Mouse (Mus musculus) A20 (cell line): ENCODE data around the gene Rapgef4.

Experiments
- DNase-seq: peaks from one replicate; pipeline ENCODE4 v3.0.0-alpha.2; 2011; ENCODE audit warnings: low read depth, low spot score

The Rapgef4 gene

GRCm38 (mm10) chr2:71982868-71983597, 2.0 kb downstream of the Rapgef4 start:
- DNase-seq = peak; percentile 9

DNA sequence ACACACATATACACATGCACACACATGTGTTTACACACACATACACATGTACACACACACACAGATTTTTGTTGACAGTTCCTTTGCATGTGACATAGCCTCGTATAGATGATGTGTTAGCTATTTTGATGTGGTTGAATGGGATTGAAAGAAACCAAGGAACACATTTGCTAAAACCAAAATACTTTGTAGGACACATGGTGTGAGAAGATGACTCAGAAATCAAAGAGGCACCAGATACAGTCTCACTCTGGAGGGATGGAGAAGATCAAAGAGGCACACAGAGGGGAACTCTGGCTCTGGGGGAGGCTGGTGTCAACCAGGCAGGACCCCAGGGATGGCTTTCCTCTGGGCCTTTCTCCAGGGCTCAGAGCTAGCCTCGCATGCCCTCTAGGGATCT, 4.7 kb downstream of the Rapgef4 start:
- no peak for DNase-seq

GRCm38 (mm10) chr2:71986276-71986848, 5.3 kb downstream of the Rapgef4 start:
- DNase-seq = no peak

- DNase-seq = no peak
Measured at GRCm38 (mm10) chr2:71988572-71988971, 7.5 kb downstream of the Rapgef4 start.

- no peak for DNase-seq
Measured at GRCm38 (mm10) chr2:71992129-71992528, 11.1 kb downstream of the Rapgef4 start.

DNA sequence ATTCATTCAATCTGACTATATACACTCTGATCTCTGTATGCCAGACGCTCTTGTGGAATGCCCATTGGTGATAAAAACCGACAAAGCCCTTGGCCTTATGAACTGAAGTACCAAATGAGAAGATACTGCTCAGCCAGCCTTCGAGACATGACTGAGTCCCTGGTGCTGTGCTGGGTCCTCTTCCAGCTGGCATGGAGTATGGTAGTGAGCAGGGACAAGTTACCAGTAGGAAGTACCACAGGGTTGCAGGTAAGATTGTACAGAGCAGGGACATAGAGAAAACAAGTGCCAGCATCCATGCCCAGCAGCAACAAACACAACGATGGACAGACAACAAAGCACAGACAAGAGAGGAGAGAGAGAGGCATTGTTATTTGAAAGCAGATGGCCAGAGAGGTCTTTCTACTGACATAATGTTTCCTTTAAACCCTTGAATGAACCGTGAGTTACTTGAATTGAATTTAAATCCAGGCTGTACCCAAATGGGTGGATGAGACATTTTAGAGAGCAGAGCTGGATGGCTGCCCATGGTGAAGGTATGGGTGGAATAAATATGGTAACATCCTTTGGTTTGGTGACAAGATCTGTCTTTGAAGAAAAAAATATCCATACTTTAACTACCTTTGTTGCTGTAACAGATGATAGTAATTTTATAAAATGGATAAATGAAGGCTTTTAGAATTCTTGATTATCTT, 12.8 kb downstream of the Rapgef4 start:
- DNase-seq = no peak

- no peak for DNase-seq
Measured at GRCm38 (mm10) chr2:71998531-71998930, 17.5 kb downstream of the Rapgef4 start.

GRCm38 (mm10) chr2:72000102-72000501, 19.1 kb downstream of the Rapgef4 start:
- no peak for DNase-seq

DNA sequence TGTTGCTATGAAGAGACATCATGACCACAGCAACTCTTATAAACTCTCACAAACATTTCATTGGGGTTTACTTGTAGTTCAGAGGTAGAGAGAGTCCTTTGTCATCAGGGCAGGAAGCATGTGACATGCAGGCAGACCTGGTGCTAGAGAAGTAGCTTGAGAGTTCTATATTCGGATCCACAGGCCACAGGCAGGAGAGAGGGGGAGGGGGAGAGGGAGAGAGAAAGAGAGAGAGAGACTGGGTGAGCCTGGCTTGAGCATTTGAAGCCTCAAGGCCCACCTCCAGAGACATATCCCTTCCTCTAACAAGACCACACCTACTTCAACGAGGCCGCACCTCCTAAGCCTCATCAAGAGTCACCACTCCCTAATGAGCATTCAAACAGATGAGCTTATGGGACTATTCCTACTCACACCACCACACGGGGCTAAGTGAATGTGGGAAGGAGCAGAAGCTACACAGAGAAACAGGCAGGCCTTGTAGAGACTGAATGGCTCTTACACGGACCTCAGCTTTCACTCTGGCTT, 21.9 kb downstream of the Rapgef4 start:
- no peak for DNase-seq

DNA sequence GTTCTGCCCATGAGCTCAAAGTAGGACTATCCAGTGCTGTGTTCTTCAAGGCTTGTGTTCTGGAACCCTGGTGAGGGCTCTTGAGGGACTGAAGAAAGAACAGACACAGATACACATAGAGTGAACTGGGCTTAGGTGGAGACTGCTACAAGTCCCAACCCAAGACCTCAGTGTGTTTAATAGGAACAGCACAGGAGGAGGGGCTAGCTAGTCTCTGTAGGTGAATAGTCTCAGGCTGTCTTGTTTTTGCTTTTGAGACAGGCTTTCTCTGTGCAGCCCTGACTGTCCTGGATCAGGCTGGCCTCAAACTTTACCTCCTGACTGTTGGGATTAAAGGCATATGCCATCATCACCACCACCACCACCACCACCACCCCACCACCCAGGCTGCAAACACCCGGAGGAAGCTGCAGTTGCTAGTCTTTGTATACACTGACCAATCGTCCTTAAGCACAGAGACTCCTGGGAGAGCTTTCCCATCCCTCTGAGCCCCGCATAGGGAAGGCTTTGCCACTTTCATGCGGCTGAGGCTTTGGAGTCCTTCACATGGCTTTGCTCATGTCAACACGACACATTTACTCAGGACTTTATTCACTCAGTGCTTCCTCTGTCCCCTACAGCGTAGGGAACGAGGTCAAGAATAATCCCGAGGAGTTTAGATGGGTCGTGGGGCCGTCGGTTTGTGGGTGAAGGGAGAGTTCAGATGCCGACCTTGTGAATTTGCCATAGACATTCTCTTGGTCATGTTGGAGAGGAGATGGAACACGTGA, 22.9 kb downstream of the Rapgef4 start:
- no peak for DNase-seq

DNA sequence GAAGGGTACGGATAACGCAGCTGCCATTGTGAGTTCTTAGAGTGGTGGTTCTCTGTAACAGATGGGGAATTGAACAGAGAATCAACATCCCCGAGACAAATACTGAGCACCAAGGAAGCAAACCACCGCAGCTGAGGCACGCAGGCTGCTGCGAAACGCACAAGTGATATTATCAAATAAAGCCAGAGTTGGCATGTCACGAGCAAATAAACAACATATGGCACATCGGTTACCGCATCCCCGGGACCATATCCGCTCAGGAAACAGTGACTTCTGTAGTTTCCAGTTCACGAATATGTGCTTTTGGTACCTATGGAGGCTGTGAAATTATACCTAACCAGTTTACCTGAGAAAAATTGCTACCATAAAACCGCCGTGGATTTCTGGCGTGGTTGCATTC, 24.0 kb downstream of the Rapgef4 start:
- no peak for DNase-seq

DNA sequence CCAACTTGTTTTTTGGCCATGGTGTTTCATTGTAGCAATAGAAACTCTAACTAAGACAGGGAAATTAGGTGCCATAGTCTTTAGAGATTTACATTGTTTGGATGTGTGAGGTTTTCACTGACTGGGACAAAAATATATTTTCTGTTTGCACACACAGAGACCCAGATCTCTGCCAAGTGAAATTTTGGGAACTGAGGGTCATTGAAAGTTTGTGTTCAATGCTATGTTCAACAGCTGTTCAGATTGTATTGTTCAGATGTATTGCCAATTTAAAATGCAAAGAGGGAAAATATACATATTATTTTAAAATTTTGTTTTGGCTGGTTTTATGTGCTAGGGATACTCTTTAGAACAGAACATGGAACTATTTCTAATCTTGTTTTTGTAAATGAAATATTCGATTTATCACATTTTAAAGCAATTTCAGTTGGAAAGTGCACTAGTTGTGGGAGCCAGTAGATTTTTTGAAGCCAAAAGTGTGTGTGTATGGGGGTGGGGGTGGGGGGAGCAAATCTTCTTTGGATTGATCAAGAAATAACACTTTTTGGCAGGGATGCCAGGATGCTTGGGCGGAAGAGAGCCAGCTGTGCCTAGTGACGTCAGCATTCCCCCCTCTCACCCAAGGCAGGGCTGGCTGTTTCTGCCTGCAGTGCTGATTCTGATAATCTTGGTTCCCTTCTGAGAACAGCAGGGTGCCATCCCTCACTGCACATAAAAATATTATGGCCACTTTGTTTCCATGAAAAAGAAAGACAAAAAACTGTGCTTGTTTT, 28.6 kb downstream of the Rapgef4 start:
- DNase-seq = no peak

DNA sequence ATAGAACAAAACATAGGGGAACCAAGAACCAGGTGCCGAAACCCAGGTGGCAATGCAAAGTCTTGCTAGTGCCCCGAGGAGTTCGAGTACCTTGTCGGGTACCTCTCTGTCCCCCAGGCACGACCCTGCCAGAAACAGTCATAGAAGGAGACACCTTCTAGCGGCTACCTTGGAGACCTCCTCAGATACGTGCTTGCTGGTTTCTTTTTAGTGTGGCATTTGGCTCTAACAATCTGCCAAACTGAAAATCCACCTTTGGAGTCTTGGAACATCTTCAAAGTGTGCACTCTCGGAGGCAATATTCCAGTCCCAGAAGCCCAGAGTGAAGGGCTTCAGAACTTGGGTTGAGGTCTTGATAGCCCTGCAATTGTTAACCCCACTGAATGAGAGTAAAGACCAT, 34.3 kb downstream of the Rapgef4 start:
- DNase-seq = no peak

DNA sequence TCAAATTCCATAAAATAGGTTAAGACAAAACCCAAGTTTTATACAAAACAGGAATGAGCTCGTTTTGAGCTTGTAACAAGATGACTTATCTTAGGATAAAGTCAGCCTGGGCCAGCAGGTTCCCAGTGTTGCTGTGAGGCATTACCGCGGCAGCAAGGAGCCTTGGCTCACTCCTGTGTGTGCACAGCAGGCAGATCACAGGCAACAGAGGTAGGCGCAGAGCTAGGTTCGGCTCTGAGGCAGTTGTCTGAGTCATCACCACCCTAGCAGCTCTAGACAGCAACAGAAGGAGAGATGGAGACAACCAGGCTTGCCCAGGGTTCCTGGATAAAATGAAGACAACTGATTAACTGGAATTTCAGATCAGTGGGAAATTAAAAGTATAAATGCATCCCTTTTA, 35.0 kb downstream of the Rapgef4 start:
- no peak for DNase-seq

GRCm38 (mm10) chr2:72017168-72017567, 36.1 kb downstream of the Rapgef4 start:
- no peak for DNase-seq

DNA sequence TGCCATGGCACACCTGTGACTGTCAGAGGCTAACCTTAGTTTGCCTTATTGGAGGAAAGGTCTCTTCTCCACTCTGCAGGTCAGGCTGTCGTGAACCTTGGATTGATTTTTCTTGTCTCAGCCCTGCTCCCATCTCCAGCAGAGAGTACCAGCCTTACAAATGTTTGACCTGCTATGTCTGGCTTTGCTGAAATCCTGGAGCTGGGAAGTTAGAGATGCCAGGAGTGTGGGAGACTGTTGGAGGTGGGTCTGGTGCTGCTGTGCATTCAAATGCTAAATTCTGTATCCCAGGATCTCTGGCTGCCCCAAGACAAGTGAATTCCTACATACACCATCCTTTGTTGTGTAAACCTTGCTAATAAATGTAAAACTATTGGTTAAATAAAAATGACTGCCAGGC, 37.7 kb downstream of the Rapgef4 start:
- DNase-seq = no peak

DNA sequence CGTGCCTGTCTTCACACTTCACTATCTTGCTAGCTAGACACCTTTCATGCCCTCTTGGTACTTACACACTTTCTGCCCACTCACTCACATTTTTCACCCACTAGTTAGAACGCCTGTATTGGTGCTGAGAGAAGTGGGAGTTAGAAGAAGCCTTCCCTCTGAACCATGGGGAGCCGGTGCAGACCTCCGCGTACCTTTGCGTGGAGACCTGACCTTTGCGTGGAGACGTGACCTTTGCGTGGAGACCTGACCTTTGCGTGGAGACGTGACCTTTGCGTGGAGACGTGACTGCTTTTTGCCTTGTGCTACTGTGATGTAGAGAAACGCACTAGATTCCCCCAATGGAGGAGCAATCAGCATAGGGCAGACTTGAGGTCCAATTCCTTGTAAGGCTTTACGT, 39.7 kb downstream of the Rapgef4 start:
- DNase-seq = no peak

DNA sequence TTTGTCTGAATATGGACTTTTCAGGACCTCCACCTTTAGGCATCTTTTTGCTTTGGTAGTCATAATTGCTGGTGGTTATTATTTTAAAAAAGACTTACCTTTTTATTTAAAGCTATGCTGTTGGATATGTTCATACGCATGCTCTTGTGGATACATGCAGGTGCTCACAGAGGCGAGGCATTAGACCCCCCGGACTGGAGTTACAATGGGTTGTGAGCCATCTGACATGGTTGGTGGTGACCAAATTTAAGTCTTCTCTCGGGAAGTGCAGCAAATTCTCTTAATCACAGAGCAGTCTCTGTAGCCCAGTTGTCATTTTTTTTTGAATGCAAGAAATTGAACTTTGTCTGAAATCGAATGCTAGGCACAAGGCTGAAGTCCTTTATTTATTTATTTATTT, 40.4 kb downstream of the Rapgef4 start:
- DNase-seq = no peak

DNA sequence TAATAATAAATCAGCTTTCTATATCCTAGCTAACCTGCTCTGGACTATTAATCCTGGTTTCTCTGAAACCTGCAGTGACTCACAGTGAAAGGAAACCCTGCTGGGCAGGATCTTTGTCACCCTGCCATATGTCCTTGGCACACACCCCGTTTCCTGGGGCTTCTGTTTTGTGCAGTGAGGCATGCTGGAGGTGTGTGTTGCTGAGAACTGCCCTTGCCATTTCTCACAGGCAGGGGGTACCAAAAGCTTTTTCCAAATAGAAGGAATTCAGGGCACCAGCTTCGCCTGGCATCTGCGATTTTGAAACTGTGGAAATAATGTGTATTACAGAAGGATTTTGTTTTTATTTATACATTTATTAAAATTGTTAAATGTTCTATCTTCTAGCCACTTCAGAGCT, 40.8 kb downstream of the Rapgef4 start:
- DNase-seq = no peak

- no peak for DNase-seq
Measured at GRCm38 (mm10) chr2:72023791-72024190, 42.8 kb downstream of the Rapgef4 start.

GRCm38 (mm10) chr2:72025660-72026059, 44.6 kb downstream of the Rapgef4 start:
- no peak for DNase-seq
